Mouse (Mus musculus) layer of hippocampus, adult 2 months (tissue): ENCODE measurements around the gene Taar5. TPM values are rescaled to one million over a fixed set of nuclear protein-coding genes. Genes with fewer than 3 reads are reported as not detected.
A peak's percentile ranks its signal among the peaks of the same experiment; 100 is the strongest.

Experiments
- DNase-seq, 2 experiments: peaks; one replicate each; pipeline ENCODE4 v3.0.0; 2022; ENCODE audit warnings: low spot score in 2 of 2
- H3K27ac ChIP-seq: fragments of 200-600 bp; 2 replicates; pipeline ENCODE4 v1.8.1; 2022
- H3K4me3 ChIP-seq: fragments of 200-600 bp; 2 replicates; pipeline ENCODE4 v1.8.1; 2022; ENCODE audit warnings: mild to moderate bottlenecking
- CTCF ChIP-seq: fragments of 200-600 bp; conservative IDR thresholded peaks from 2 replicates; pipeline ENCODE4 v1.8.1; 2022; ENCODE audit warnings: antibody characterized with exemption, mild to moderate bottlenecking, moderate library complexity
- long read RNA-seq, 2 experiments: library from polyadenylated mRNA; stranded (forward); transcript quantifications; one replicate each; pipeline ENCODE4 v2.0.0; 2021; ENCODE audit warnings: borderline mapping rate in 2 of 2
- total RNA-seq, 2 experiments: library from RNA; stranded (reverse); gene quantifications; 2 replicates each; pipeline ENCODE4 v1.2.3; 2021

Gene Taar5
- not detected for total RNA-seq
- long read RNA-seq, experiment 1: 0 reads
- long read RNA-seq, experiment 2: 0 reads

GRCm38 (mm10) chr10:23970656-23971165 lies at the start of gene Taar5:
Gene Taar5 (plus strand): TSS chr10:23970706.
- no peak for TF ChIP-seq CTCF
- no peak within 1 kb of the TSS for H3K27ac ChIP-seq
- no peak within 1 kb of the TSS for H3K4me3 ChIP-seq
- no peak for DNase-seq

GRCm38 (mm10) chr10:23922468-23922867 lies 48.0 kb upstream of the Taar5 start:
- TF ChIP-seq CTCF: no peak
- no peak for DNase-seq
- no peak overlapping the region for H3K4me3 ChIP-seq
- no peak overlapping the region for H3K27ac ChIP-seq

GRCm38 (mm10) chr10:23923941-23924340 lies 46.6 kb upstream of the Taar5 start:
- Histone ChIP-seq H3K27ac (no peak overlapping the region), H3K4me3 (no peak overlapping the region)
- DNase-seq: no peak
- TF ChIP-seq CTCF: no peak

- Histone ChIP-seq H3K27ac (no peak overlapping the region), H3K4me3 (no peak overlapping the region)
- no peak for TF ChIP-seq CTCF
- no peak for DNase-seq
Observed at GRCm38 (mm10) chr10:23937613-23938012, 32.9 kb upstream of the Taar5 start.

- Histone ChIP-seq H3K27ac (no peak within 1 kb of the TSS), H3K4me3 (no peak within 1 kb of the TSS)
- TF ChIP-seq CTCF: no peak
Observed at GRCm38 (mm10) chr10:23938312-23938711, 32.2 kb upstream of the Taar5 start, which contains the start of gene Taar2. Gene Taar2 (plus strand): TSS chr10:23938572.

GRCm38 (mm10) chr10:23942465-23942864 lies 28.0 kb upstream of the Taar5 start:
- Histone ChIP-seq H3K27ac (no peak overlapping the region), H3K4me3 (no peak overlapping the region)
- TF ChIP-seq CTCF: peak; percentile 64
- no peak for DNase-seq

More at GRCm38 (mm10) chr10:23938312-23938711, 32.2 kb upstream of the Taar5 start, which contains the start of gene Taar2:
- DNase-seq: no peak

GRCm38 (mm10) chr10:23948026-23948425 lies 22.5 kb upstream of the Taar5 start:
- Histone ChIP-seq H3K27ac (no peak overlapping the region), H3K4me3 (no peak overlapping the region)
- DNase-seq: no peak
- no peak for TF ChIP-seq CTCF

- H3K27ac ChIP-seq: no peak within 1 kb of the TSS
Observed at GRCm38 (mm10) chr10:23949508-23950005, 20.9 kb upstream of the Taar5 start, which contains the start of gene Taar3. Gene Taar3 (plus strand): TSS chr10:23949558.

GRCm38 (mm10) chr10:23951714-23952113 lies 18.8 kb upstream of the Taar5 start:
- TF ChIP-seq CTCF: no peak
- no peak overlapping the region for H3K4me3 ChIP-seq
- H3K27ac ChIP-seq: no peak overlapping the region
- no peak for DNase-seq

More at GRCm38 (mm10) chr10:23949508-23950005, 20.9 kb upstream of the Taar5 start, which contains the start of gene Taar3:
- H3K4me3 ChIP-seq: no peak within 1 kb of the TSS
- DNase-seq: peak in 1 of 2 experiments; percentile 41
- TF ChIP-seq CTCF: no peak

GRCm38 (mm10) chr10:23959071-23959470 lies 11.4 kb upstream of the Taar5 start:
- no peak for TF ChIP-seq CTCF
- Histone ChIP-seq H3K4me3 (no peak overlapping the region), H3K27ac (no peak overlapping the region)
- DNase-seq: no peak

GRCm38 (mm10) chr10:23960444-23960915 lies 10.0 kb upstream of the Taar5 start, which contains the start of gene Taar4:
Gene Taar4 (plus strand): TSS chr10:23960494.
- Histone ChIP-seq H3K27ac (no peak within 1 kb of the TSS), H3K4me3 (no peak within 1 kb of the TSS)
- no peak for TF ChIP-seq CTCF

GRCm38 (mm10) chr10:23963444-23963843 lies 7.1 kb upstream of the Taar5 start:
- DNase-seq: no peak
- Histone ChIP-seq H3K4me3 (no peak overlapping the region), H3K27ac (no peak overlapping the region)
- TF ChIP-seq CTCF: no peak

More at GRCm38 (mm10) chr10:23960444-23960915, 10.0 kb upstream of the Taar5 start, which contains the start of gene Taar4:
- DNase-seq: no peak

GRCm38 (mm10) chr10:23964921-23965610 lies 5.4 kb upstream of the Taar5 start:
- no peak overlapping the region for H3K4me3 ChIP-seq
- TF ChIP-seq CTCF: no peak
- DNase-seq: no peak
- H3K27ac ChIP-seq: no peak overlapping the region

- Histone ChIP-seq H3K27ac (no peak overlapping the region), H3K4me3 (no peak overlapping the region)
- DNase-seq: no peak
- TF ChIP-seq CTCF: no peak
Observed at GRCm38 (mm10) chr10:23971256-23971655, 750 bp downstream of the Taar5 start.
